Mouse (Mus musculus) liver, embryonic 14.5 days (tissue): ENCODE measurements around the gene 4931422A03Rik. TPM values are rescaled to one million over a fixed set of nuclear protein-coding genes. Genes with fewer than 3 reads are reported as not detected.
A peak's percentile ranks its signal among the peaks of the same experiment; 100 is the strongest.
"Not testable (repeated sequence)": the region's sequence is repeated elsewhere in the genome, so short reads cannot be mapped to it uniquely, and the experiment has no call there.

Source experiments
- ATAC-seq: fragments of 200-750 bp; cut with Nextera tagmentation; 2 replicates; pipeline ENCODE4 v1.8.0; 2017; ENCODE audit warnings: moderate number of reproducible peaks, mild to moderate bottlenecking, moderate library complexity; ENCODE audit not compliant: insufficient read depth
- DNase-seq, 3 experiments: peaks; one replicate each; pipeline ENCODE4 v3.0.0-alpha.2; 2012 to 2013; ENCODE audit warnings: low read depth in 3 of 3, low spot score in 3 of 3
- H3K27ac ChIP-seq: fragments of 300-500 bp; sonication (generic); 2 replicates; pipeline ENCODE4 v1.5.1; 2014; ENCODE audit warnings: moderate library complexity, mild to moderate bottlenecking, control low read depth, inconsistent platforms
- H3K27me3 ChIP-seq: fragments of 300-500 bp; sonication (generic); 2 replicates; pipeline ENCODE4 v1.6.1; 2014; ENCODE audit warnings: mild to moderate bottlenecking, low read length, moderate library complexity; ENCODE audit not compliant: control insufficient read depth, insufficient read depth
- H3K36me3 ChIP-seq: fragments of 300-500 bp; sonication (generic); replicated peaks from 2 replicates; pipeline ENCODE4 v1.6.1; 2014; ENCODE audit warnings: low read depth; ENCODE audit not compliant: control insufficient read depth, insufficient read depth
- H3K4me1 ChIP-seq, 2 experiments: fragments of 200-500 bp in 1 of 2; fragments of 300-500 bp in 1 of 2; sonication (generic) in 1 of 2; replicated peaks; 2 replicates each; pipeline ENCODE4 v1.6.1; 2012 to 2014; ENCODE audit warnings: antibody characterized with exemption in 1 of 2, inconsistent platforms in 1 of 2, low read length in 1 of 2; ENCODE audit not compliant: control insufficient read depth in 2 of 2, insufficient read depth in 2 of 2
- H3K4me2 ChIP-seq: fragments of 300-500 bp; sonication (generic); 2 replicates; pipeline ENCODE4 v1.6.1; 2014; ENCODE audit warnings: low read depth, mild to moderate bottlenecking, control low read depth, moderate library complexity
- H3K4me3 ChIP-seq, 2 experiments: fragments of 200-500 bp in 1 of 2; fragments of 300-500 bp in 1 of 2; sonication (generic) in 1 of 2; 2 replicates each; pipeline ENCODE4 v1.5.1; 2012 to 2014; ENCODE audit warnings: low read depth in 2 of 2, low read length in 2 of 2, mild to moderate bottlenecking in 2 of 2, control low read depth in 1 of 2, inconsistent platforms in 1 of 2, moderate library complexity in 1 of 2; ENCODE audit not compliant: insufficient read depth in 1 of 2
- H3K9ac ChIP-seq: fragments of 300-500 bp; sonication (generic); replicated peaks from 2 replicates; pipeline ENCODE4 v1.6.1; 2014; ENCODE audit warnings: mild to moderate bottlenecking, control low read depth, moderate library complexity
- H3K9me3 ChIP-seq: fragments of 300-500 bp; sonication (generic); 2 replicates; pipeline ENCODE4 v1.6.1; 2016; ENCODE audit warnings: low read length, mixed read lengths; ENCODE audit not compliant: control insufficient read depth
- CTCF ChIP-seq: IDR thresholded peaks from 2 replicates; pipeline ENCODE4 v1.5.1; 2016; ENCODE audit warnings: antibody characterized with exemption, low read depth, control low read depth
- EP300 ChIP-seq: IDR thresholded peaks from 2 replicates; pipeline ENCODE4 v1.6.1; 2016; ENCODE audit warnings: antibody characterized with exemption, low read depth
- WGBS: fragments of 180-500 bp; shearing (Covaris S2); extraction: QIAGEN DNeasy Blood & Tissue Kit; methylation state at CpG from one replicate; pipeline ENCODE4 v1.1.7; 2014; ENCODE audit not compliant: insufficient replicate concordance; 5-methylcytosine and 5-hydroxymethylcytosine counted together
- polyA plus RNA-seq, 2 experiments: library from polyadenylated mRNA; depleted of rRNA in 1 of 2; stranded (reverse) in 1 of 2; unstranded in 1 of 2; fragments of >200 nt; fragmentation: Nextera tagmentation in 1 of 2; extraction: Ambion mirVana in 1 of 2; gene quantifications; 2 replicates each; pipeline versions ENCODE4 v1.2.1 to v1.2.3; 2012 to 2014

4931422A03Rik gene
- polyA plus RNA-seq, 2 experiments, result 0.86 TPM; not detected in 1

GRCm38 (mm10) chr2:103992162-103992561 lies 36.0 kb downstream of the 4931422A03Rik start:
- Histone ChIP-seq H3K4me2 (no peak overlapping the region), H3K36me3 (no peaks in the 10 kb centered on the region), H3K27me3 (no peaks in the 10 kb centered on the region), H3K9me3 (no peaks in the 10 kb centered on the region), H3K9ac (no peak overlapping the region), H3K4me1 (peaks cover 4% of the 10 kb centered on the region in 2 experiments; a peak in 3 of 4 replicates), H3K27ac (no peak overlapping the region), H3K4me3 (no peak overlapping the region)
- ATAC-seq (no peak), DNase-seq (no peak)
- WGBS, result 76% methylated on average over 9 of the region's 9 CpGs
- TF ChIP-seq CTCF (no peak), EP300 (no peak)

GRCm38 (mm10) chr2:103991303-103991702 lies 36.9 kb downstream of the 4931422A03Rik start:
- no peaks in the 10 kb centered on the region for H3K36me3 ChIP-seq
- H3K4me1 ChIP-seq, result peaks cover 5 to 10% of the 10 kb centered on the region in 2 experiments; a peak in 3 of 4 replicates
- no peak overlapping the region for H3K9ac ChIP-seq
- H3K27ac ChIP-seq, result no peak overlapping the region
- TF ChIP-seq EP300 (no peak), CTCF (peak; percentile 66)
- H3K9me3 ChIP-seq, result no peaks in the 10 kb centered on the region
- no peak overlapping the region for H3K4me2 ChIP-seq
- H3K4me3 ChIP-seq, result no peak overlapping the region
- ATAC-seq (no peak), DNase-seq (no peak)
- no peaks in the 10 kb centered on the region for H3K27me3 ChIP-seq

DNA sequence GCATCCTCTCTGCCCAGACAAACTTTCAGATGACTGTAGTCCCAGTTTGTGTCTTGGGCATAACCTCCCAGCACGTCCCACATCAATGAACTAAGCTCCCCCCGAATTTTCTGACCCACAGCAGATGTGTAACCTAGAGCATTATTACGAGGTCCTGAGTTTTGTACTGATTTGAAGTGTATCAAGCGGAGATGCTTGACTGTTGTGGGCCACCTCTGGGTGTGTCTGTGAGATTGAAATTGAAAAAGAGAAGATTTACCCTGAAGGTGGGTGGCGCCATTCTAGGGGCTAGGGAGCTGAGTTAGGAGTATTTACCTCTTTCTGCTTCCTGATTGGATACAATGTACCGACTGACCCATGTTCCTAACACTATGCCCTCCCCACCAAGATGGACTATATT lies 38.4 kb downstream of the 4931422A03Rik start:
- no peaks in the 10 kb centered on the region for H3K9me3 ChIP-seq
- no peak overlapping the region for H3K4me2 ChIP-seq
- H3K27me3 ChIP-seq, result no peaks in the 10 kb centered on the region
- DNase-seq (no peak), ATAC-seq (no peak)
- H3K9ac ChIP-seq, result no peak overlapping the region
- no peak for TF ChIP-seq EP300
- TF ChIP-seq CTCF, result no peak
- peaks cover 5 to 10% of the 10 kb centered on the region in 2 experiments; a peak in 3 of 4 replicates for H3K4me1 ChIP-seq
- 72% methylated on average over 6 of the region's 6 CpGs for WGBS
- H3K27ac ChIP-seq, result no peak overlapping the region
- H3K36me3 ChIP-seq, result no peaks in the 10 kb centered on the region
- no peak overlapping the region for H3K4me3 ChIP-seq

DNA sequence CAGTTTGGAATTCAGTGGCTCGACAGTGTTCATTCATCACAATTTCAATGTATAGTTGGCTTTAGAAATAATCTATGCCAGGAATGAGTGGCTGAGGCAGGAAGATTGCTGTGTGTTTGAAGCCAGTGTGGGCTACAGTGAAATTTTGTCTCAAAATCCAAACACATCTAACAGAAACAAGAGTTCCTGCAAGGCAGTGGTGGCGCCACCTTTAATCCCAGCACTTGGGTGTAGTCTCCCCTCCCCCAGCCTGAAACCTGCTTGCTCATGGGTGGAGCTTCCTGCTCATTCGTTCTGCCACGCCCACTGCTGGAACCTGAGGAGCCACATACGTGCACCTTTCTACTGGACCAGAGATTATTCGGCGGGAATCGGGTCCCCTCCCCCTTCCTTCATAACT lies 40.6 kb downstream of the 4931422A03Rik start:
- H3K4me2 ChIP-seq, H3K4me3 ChIP-seq, H3K4me1 ChIP-seq, H3K9ac ChIP-seq, H3K27ac ChIP-seq, DNase-seq, H3K27me3 ChIP-seq, ATAC-seq, H3K9me3 ChIP-seq: not testable (repeated sequence)
- 38% methylated on average over 6 of the region's 8 CpGs for WGBS
- H3K36me3 ChIP-seq, result peaks cover 13% of the 10 kb centered on the region

- TF ChIP-seq CTCF (no peak), EP300 (no peak)
- no peak overlapping the region for H3K4me3 ChIP-seq
- H3K36me3 ChIP-seq, result peaks cover 57% of the 10 kb centered on the region
- H3K27me3 ChIP-seq, result no peaks in the 10 kb centered on the region
- no peak for ATAC-seq
- H3K4me2 ChIP-seq, result no peak overlapping the region
- WGBS, result 94% methylated on average over 10 of the region's 10 CpGs
- no peak overlapping the region for H3K9ac ChIP-seq
- DNase-seq, result no peak
- no peaks in the 10 kb centered on the region for H3K9me3 ChIP-seq
- H3K27ac ChIP-seq, result no peak overlapping the region
- H3K4me1 ChIP-seq, result peaks cover 5 to 10% of the 10 kb centered on the region in 2 experiments; a peak in 3 of 4 replicates
Measured at GRCm38 (mm10) chr2:103983146-103983545, 45.0 kb downstream of the 4931422A03Rik start.
